Comparison of ENCODE assay signal across 7 mouse cellular contexts in the genomic region with DNA sequence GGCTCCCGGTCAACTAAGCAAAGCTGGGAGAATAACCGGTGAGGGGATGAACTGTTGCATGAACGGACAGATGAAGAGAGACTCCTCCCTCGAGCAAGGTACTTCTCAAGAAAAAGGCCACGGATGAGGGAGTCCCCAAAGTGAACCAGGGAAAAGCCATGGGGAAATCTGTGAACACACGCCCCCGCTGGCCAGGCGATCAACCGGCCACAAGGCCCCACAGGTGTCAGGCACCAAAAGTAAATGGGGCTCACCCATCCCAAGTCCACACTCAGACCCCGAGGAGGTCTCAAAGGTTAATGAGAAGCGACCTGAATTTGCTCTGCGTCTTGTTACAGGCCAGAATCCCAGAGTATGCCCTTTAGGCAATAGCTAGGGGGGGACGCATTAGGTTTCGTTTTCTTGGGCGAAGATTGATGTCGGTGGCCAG. TPM values are rescaled to one million over a fixed set of nuclear protein-coding genes. Genes with fewer than 3 reads are reported as not detected.
DNase-seq lines count a peak whose midpoint lies in the region; ATAC-seq and TF ChIP-seq lines count a peak whose summit lies in the region.

No protein-coding gene starts in this region.

- no peaks in the 10 kb centered on the region for H3K27me3 ChIP-seq in ES-Bruce4 (ENCODE audit: control insufficient read depth, insufficient read depth, low read length, poor library complexity, severe bottlenecking)
- H3K27me3 ChIP-seq in forebrain, embryonic 10.5 days (ENCODE audit: poor library complexity, severe bottlenecking) = no peaks in the 10 kb centered on the region
- H3K27me3 ChIP-seq in hindbrain, embryonic 10.5 days (ENCODE audit: insufficient read depth, poor library complexity, severe bottlenecking) = no peaks in the 10 kb centered on the region
- H3K27me3 ChIP-seq in limb, embryonic 12.5 days = no peaks in the 10 kb centered on the region
- no peaks in the 10 kb centered on the region for H3K27me3 ChIP-seq in midbrain, embryonic 15.5 days (replicated peaks)

- peak; percentile 30 for DNase-seq in forebrain, embryonic 10.5 days (ENCODE audit: extremely low spot score, low spot score)
- peak; percentile 38 for DNase-seq in hindbrain, embryonic 10.5 days (ENCODE audit: low spot score)
- DNase-seq in yolk sac, embryonic 10.5 days (ENCODE audit: low spot score) = peak; percentile 58

- peak overlapping the region; percentile 93 for H3K4me3 ChIP-seq in ES-Bruce4 (ENCODE audit: low read depth, low read length)
- H3K4me3 ChIP-seq in bone marrow macrophage, adult 2 months (ENCODE audit: insufficient read depth, low read length) = peak overlapping the region; percentile 96
- peak overlapping the region; percentile 92 for H3K4me3 ChIP-seq in forebrain, embryonic 10.5 days
- H3K4me3 ChIP-seq in hindbrain, embryonic 10.5 days = peak overlapping the region; percentile 96
- peak overlapping the region; percentile 92 for H3K4me3 ChIP-seq in limb, embryonic 12.5 days (replicated peaks)
- H3K4me3 ChIP-seq in midbrain, embryonic 15.5 days = peak overlapping the region; percentile 99

- H3K36me3 ChIP-seq in ES-Bruce4 (ENCODE audit: control insufficient read depth, insufficient read depth, low read length, poor library complexity, severe bottlenecking) = peaks cover 5% of the 10 kb centered on the region; the same call in 1 of the 2 replicates
- H3K36me3 ChIP-seq in forebrain, embryonic 10.5 days (replicated peaks) = peaks cover 11% of the 10 kb centered on the region
- peaks cover 17% of the 10 kb centered on the region for H3K36me3 ChIP-seq in hindbrain, embryonic 10.5 days
- peaks cover 6% of the 10 kb centered on the region; the same call in 1 of the 2 replicates for H3K36me3 ChIP-seq in limb, embryonic 12.5 days
- H3K36me3 ChIP-seq in midbrain, embryonic 15.5 days (replicated peaks) = no peaks in the 10 kb centered on the region

- no peak for TF ChIP-seq CTCF in ES-Bruce4 (IDR thresholded peaks at IDR 0.05; ENCODE audit: low read depth, low read length)
- no peak for TF ChIP-seq CTCF in bone marrow macrophage, adult 2 months (IDR thresholded peaks at IDR 0.05; ENCODE audit: low read depth, low read length)

- H3K9me3 ChIP-seq in ES-Bruce4 (replicated peaks; ENCODE audit: control insufficient read depth, insufficient read depth, low read length, poor library complexity, severe bottlenecking) = no peaks in the 10 kb centered on the region
- H3K9me3 ChIP-seq in forebrain, embryonic 10.5 days = no peaks in the 10 kb centered on the region
- H3K9me3 ChIP-seq in hindbrain, embryonic 10.5 days = no peaks in the 10 kb centered on the region
- no peaks in the 10 kb centered on the region for H3K9me3 ChIP-seq in limb, embryonic 12.5 days
- no peaks in the 10 kb centered on the region for H3K9me3 ChIP-seq in midbrain, embryonic 15.5 days

- H3K9ac ChIP-seq in ES-Bruce4 (ENCODE audit: low read depth, poor library complexity, severe bottlenecking) = peak overlapping the region; percentile 81
- H3K9ac ChIP-seq in limb, embryonic 12.5 days (replicated peaks) = peak overlapping the region; percentile 91
- H3K9ac ChIP-seq in midbrain, embryonic 15.5 days = peak overlapping the region; percentile 85

- TF ChIP-seq EP300 in ES-Bruce4 (IDR thresholded peaks at IDR 0.05; ENCODE audit: insufficient read depth, low read depth, low read length) = no peak

- peak overlapping the region; percentile 7; the same call in 1 of the 2 replicates for H3K27ac ChIP-seq in ES-Bruce4 (ENCODE audit: insufficient read depth, low read length)
- peak overlapping the region; percentile 76 for H3K27ac ChIP-seq in bone marrow macrophage, adult 2 months (ENCODE audit: insufficient read depth, low read depth, low read length)
- peak overlapping the region; percentile 94 for H3K27ac ChIP-seq in forebrain, embryonic 10.5 days
- peak overlapping the region; percentile 95 for H3K27ac ChIP-seq in hindbrain, embryonic 10.5 days
- peak overlapping the region; percentile 96 for H3K27ac ChIP-seq in limb, embryonic 12.5 days
- peak overlapping the region; percentile 88 for H3K27ac ChIP-seq in midbrain, embryonic 15.5 days

- H3K4me1 ChIP-seq in ES-Bruce4 (ENCODE audit: control insufficient read depth, insufficient read depth, low read length) = no peaks in the 10 kb centered on the region
- H3K4me1 ChIP-seq in bone marrow macrophage, adult 2 months (ENCODE audit: control insufficient read depth, insufficient read depth, low read length) = peaks cover 31% of the 10 kb centered on the region
- H3K4me1 ChIP-seq in forebrain, embryonic 10.5 days = peaks cover 38% of the 10 kb centered on the region
- peaks cover 39% of the 10 kb centered on the region for H3K4me1 ChIP-seq in hindbrain, embryonic 10.5 days (replicated peaks)
- H3K4me1 ChIP-seq in limb, embryonic 12.5 days (replicated peaks) = peaks cover 16% of the 10 kb centered on the region
- peaks cover 17% of the 10 kb centered on the region for H3K4me1 ChIP-seq in midbrain, embryonic 15.5 days

- peak overlapping the region; percentile 77 for H3K4me2 ChIP-seq in limb, embryonic 12.5 days
- peak overlapping the region; percentile 93 for H3K4me2 ChIP-seq in midbrain, embryonic 15.5 days

- ATAC-seq in limb, embryonic 12.5 days (ENCODE audit: insufficient number of reproducible peaks, insufficient read depth, low FRiP score, low TSS enrichment, low read depth) = 0 out of 2 replicates have a peak, but pooled peaks have one; percentile 6
- ATAC-seq in midbrain, embryonic 15.5 days (replicated peaks) = no peak; the same call in 1 of the 2 replicates

- 1% methylated on average over 16 of the region's 16 CpGs for WGBS in forebrain, embryonic 10.5 days
- WGBS in hindbrain, embryonic 10.5 days = under 1% methylated on average over 16 of the region's 16 CpGs
- WGBS in limb, embryonic 12.5 days = 1% methylated on average over 16 of the region's 16 CpGs
- WGBS in midbrain, embryonic 15.5 days = 0% methylated on average over 16 of the region's 16 CpGs

- TF ChIP-seq POLR2A in ES-Bruce4 (IDR thresholded peaks at IDR 0.05; ENCODE audit: insufficient read depth, low read length) = no peak
- TF ChIP-seq POLR2A in bone marrow macrophage, adult 2 months (IDR thresholded peaks at IDR 0.05; ENCODE audit: borderline replicate concordance, low read depth, low read length) = no peak

RNA-seq across cellular contexts. Expression of a gene that starts 0.8 kb away (rescaled TPM):
- polyA plus RNA-seq in ES-Bruce4 (2011; ENCODE audit: insufficient read depth, insufficient read length, low read depth, missing spikeins) = 80.1 and 85.7 TPM in 2 replicates
- 79.9 and 83.4 TPM in 2 replicates for polyA plus RNA-seq in bone marrow macrophage, adult 2 months (2012; ENCODE audit: insufficient read depth, insufficient read length, missing spikeins)
- 74.9 and 81.7 TPM in 2 replicates for polyA plus RNA-seq in forebrain, embryonic 10.5 days (2016; fragmentation: Nextera tagmentation; extraction: Ambion mirVana)
- polyA plus RNA-seq in hindbrain, embryonic 10.5 days (2016; fragmentation: Nextera tagmentation; extraction: Ambion mirVana) = 75.3 and 104 TPM in 2 replicates
- 71.6 and 77.1 TPM in 2 replicates for polyA plus RNA-seq in limb, embryonic 12.5 days (2016; fragmentation: Nextera tagmentation; extraction: Ambion mirVana)
- polyA plus RNA-seq in midbrain, embryonic 15.5 days (2015; fragmentation: Nextera tagmentation; extraction: Ambion mirVana) = 56.9 and 60.1 TPM in 2 replicates

RNA-seq across cellular contexts. Expression of a gene that starts 17.6 kb away (rescaled TPM):
- polyA plus RNA-seq in ES-Bruce4 (2011; ENCODE audit: insufficient read depth, insufficient read length, low read depth, missing spikeins) = 13.2 and 14.3 TPM in 2 replicates
- 1.9 and 2.1 TPM in 2 replicates for polyA plus RNA-seq in bone marrow macrophage, adult 2 months (2012; ENCODE audit: insufficient read depth, insufficient read length, missing spikeins)
- 3.6 and 4.4 TPM in 2 replicates for polyA plus RNA-seq in forebrain, embryonic 10.5 days (2016; fragmentation: Nextera tagmentation; extraction: Ambion mirVana)
- 3.5 and 4.1 TPM in 2 replicates for polyA plus RNA-seq in hindbrain, embryonic 10.5 days (2016; fragmentation: Nextera tagmentation; extraction: Ambion mirVana)
- polyA plus RNA-seq in limb, embryonic 12.5 days (2016; fragmentation: Nextera tagmentation; extraction: Ambion mirVana) = 3.8 and 4.8 TPM in 2 replicates
- 2.6 and 2.7 TPM in 2 replicates for polyA plus RNA-seq in midbrain, embryonic 15.5 days (2015; fragmentation: Nextera tagmentation; extraction: Ambion mirVana)

RNA-seq across cellular contexts. Expression of a gene that starts 28.8 kb away (rescaled TPM):
- 148 and 152 TPM in 2 replicates for polyA plus RNA-seq in ES-Bruce4 (2011; ENCODE audit: insufficient read depth, insufficient read length, low read depth, missing spikeins)
- 26.8 and 29.6 TPM in 2 replicates for polyA plus RNA-seq in bone marrow macrophage, adult 2 months (2012; ENCODE audit: insufficient read depth, insufficient read length, missing spikeins)
- polyA plus RNA-seq in forebrain, embryonic 10.5 days (2016; fragmentation: Nextera tagmentation; extraction: Ambion mirVana) = 330 and 333 TPM in 2 replicates
- polyA plus RNA-seq in hindbrain, embryonic 10.5 days (2016; fragmentation: Nextera tagmentation; extraction: Ambion mirVana) = 246 and 275 TPM in 2 replicates
- 264 TPM in 2 replicates for polyA plus RNA-seq in limb, embryonic 12.5 days (2016; fragmentation: Nextera tagmentation; extraction: Ambion mirVana)
- 57.0 and 67.9 TPM in 2 replicates for polyA plus RNA-seq in midbrain, embryonic 15.5 days (2015; fragmentation: Nextera tagmentation; extraction: Ambion mirVana)

Comparison
In these comparisons a context has a peak if more than half of its experiments do, and no peak if none do; other contexts are left out.
1. H3K27ac ChIP-seq: peak in every context shown above with its lines; median percentile 96 in limb, embryonic 12.5 days; 95 in hindbrain, embryonic 10.5 days; 94 in forebrain, embryonic 10.5 days; 88 in midbrain, embryonic 15.5 days; 76 in bone marrow macrophage, adult 2 months; 7 in ES-Bruce4.